Mouse (Mus musculus) embryonic facial prominence, embryonic 14.5 days (tissue): ENCODE measurements around the gene Eif2ak4. TPM values are rescaled to one million over a fixed set of nuclear protein-coding genes. Genes with fewer than 3 reads are reported as not detected.

Experiments
- ATAC-seq: fragments of 200-750 bp; cut with Nextera tagmentation; 2 replicates; pipeline ENCODE4 v1.8.0; 2017; ENCODE audit warnings: low read depth, moderate number of reproducible peaks, moderate TSS enrichment
- DNase-seq: peaks from one replicate; pipeline ENCODE4 v3.0.0-alpha.2; 2015; ENCODE audit warnings: low spot score
- H3K27ac ChIP-seq: fragments of 300-500 bp; sonication (generic); replicated peaks from 2 replicates; pipeline ENCODE4 v1.5.1; 2014; ENCODE audit warnings: low read depth, mild to moderate bottlenecking, low read length, moderate library complexity
- H3K27me3 ChIP-seq: fragments of 300-500 bp; sonication (generic); replicated peaks from 2 replicates; pipeline ENCODE4 v1.6.1; 2014; ENCODE audit warnings: low read length; ENCODE audit not compliant: control insufficient read depth, insufficient read depth
- H3K36me3 ChIP-seq: fragments of 300-500 bp; sonication (generic); 2 replicates; pipeline ENCODE4 v1.6.1; 2014; ENCODE audit warnings: low read length, mixed read lengths; ENCODE audit not compliant: control insufficient read depth, insufficient read depth
- H3K4me1 ChIP-seq: fragments of 300-500 bp; sonication (generic); 2 replicates; pipeline ENCODE4 v1.6.1; 2014; ENCODE audit warnings: antibody characterized with exemption, low read length; ENCODE audit not compliant: control insufficient read depth, insufficient read depth
- H3K4me2 ChIP-seq: fragments of 300-500 bp; sonication (generic); 2 replicates; pipeline ENCODE4 v1.6.1; 2014; ENCODE audit warnings: low read depth, mild to moderate bottlenecking, low read length, moderate library complexity, mixed read lengths
- H3K4me3 ChIP-seq: fragments of 300-500 bp; sonication (generic); 2 replicates; pipeline ENCODE4 v1.5.1; 2014; ENCODE audit warnings: low read depth, mild to moderate bottlenecking, low read length
- H3K9ac ChIP-seq: fragments of 300-500 bp; sonication (generic); 2 replicates; pipeline ENCODE4 v1.6.1; 2014; ENCODE audit warnings: low read depth, mild to moderate bottlenecking, low read length, moderate library complexity, mixed read lengths
- H3K9me3 ChIP-seq: fragments of 300-500 bp; sonication (generic); 2 replicates; pipeline ENCODE4 v1.6.1; 2016; ENCODE audit warnings: low read length; ENCODE audit not compliant: control insufficient read depth
- WGBS: fragments of 180-500 bp; shearing (Covaris S2); extraction: QIAGEN DNeasy Blood & Tissue Kit; methylation state at CpG from one replicate; pipeline ENCODE4 v1.1.7; 2014; 5-methylcytosine and 5-hydroxymethylcytosine counted together
- polyA plus RNA-seq: library from polyadenylated mRNA; unstranded; fragments of >200 nt; fragmentation: Nextera tagmentation; extraction: Ambion mirVana; gene quantifications from 2 replicates; pipeline ENCODE4 v1.2.1, GENCODE M21; 2014

Eif2ak4 gene
- polyA plus RNA-seq, 1 experiment from 2014 or later, result 10.0 TPM

DNA sequence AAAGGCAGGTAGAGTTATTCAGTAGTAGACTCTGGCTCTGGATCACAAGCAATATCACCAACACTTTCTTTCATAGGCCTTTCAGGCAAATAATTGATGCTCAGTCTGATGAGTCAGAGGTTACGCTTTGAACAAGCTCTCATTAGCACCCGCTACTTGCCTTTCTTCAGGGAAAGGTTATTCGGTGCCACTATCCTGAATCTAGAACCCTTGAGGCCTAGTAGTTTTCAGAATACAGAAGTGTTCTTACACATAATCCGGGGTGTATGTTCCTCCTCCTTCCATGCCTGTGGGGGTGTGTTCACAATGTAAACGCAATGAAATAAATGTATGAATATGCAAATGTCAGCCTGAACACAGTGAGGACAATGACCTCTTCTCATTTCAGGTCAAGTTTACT, 1.7 kb downstream of the Eif2ak4 start:
- Histone ChIP-seq H3K9ac (no peak overlapping the region; the same call in 1 of the 2 replicates), H3K4me1 (peaks cover 5% of the 10 kb centered on the region), H3K27ac (no peak overlapping the region), H3K36me3 (no peaks in the 10 kb centered on the region), H3K4me3 (0 out of 2 replicates have a peak overlapping the region, but pooled peaks have one; percentile 80), H3K4me2 (peak overlapping the region; percentile 62), H3K27me3 (no peaks in the 10 kb centered on the region), H3K9me3 (no peaks in the 10 kb centered on the region)
- ATAC-seq (no peak), DNase-seq (no peak)
- 86% methylated on average over 5 of the region's 5 CpGs for WGBS

DNA sequence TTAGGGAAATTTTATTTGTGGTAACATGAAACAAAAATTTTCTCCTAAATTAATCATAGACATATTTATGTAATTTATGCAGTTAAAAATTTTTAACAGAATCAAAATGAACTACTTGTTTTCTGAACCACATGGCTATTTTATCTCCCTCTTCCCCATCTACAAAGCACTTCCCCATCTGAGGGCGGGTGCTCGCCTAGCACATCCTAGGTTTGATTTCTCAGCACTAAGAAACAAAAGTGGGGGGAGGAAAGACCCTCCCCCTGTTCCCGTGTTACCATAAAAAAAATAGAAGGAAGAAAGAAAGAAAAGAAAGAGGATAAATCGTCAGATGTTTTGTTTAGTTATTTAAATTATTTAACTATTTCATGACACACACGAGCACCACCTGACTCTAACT, 2.8 kb downstream of the Eif2ak4 start:
- H3K36me3 ChIP-seq, result no peaks in the 10 kb centered on the region
- 78% methylated on average over 5 of the region's 5 CpGs for WGBS
- no peak overlapping the region for H3K4me3 ChIP-seq
- no peak overlapping the region for H3K4me2 ChIP-seq
- no peaks in the 10 kb centered on the region for H3K27me3 ChIP-seq
- H3K9ac ChIP-seq, result no peak overlapping the region
- ATAC-seq, result no peak
- 0 out of 2 replicates have a peak, but pooled peaks cover 6% of the 10 kb centered on the region for H3K9me3 ChIP-seq
- H3K27ac ChIP-seq, result no peak overlapping the region
- H3K4me1 ChIP-seq, result peaks cover 5% of the 10 kb centered on the region
- DNase-seq, result no peak

DNA sequence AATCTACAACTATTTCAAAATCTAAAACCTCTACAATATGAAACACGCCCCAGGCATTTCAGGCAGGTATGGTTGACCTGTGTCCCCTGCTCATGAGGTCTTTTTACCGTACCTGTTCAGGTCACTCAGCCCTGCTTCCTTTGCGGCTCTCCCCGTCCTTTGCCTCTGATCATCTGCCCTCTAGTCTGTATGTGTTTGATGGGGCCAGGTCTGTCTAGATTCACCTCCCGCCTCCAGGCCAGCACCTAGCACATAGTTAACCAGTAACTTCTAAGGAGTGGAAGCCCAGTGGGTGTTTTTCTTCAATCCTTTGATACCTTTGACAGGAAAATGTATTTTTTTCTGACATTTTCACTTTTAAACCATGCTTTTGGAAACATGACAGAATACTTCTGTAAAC, 11.3 kb downstream of the Eif2ak4 start:
- WGBS, result 84% methylated on average over 5 of the region's 5 CpGs
- Histone ChIP-seq H3K4me1 (no peaks in the 10 kb centered on the region), H3K4me2 (no peak overlapping the region)

DNA sequence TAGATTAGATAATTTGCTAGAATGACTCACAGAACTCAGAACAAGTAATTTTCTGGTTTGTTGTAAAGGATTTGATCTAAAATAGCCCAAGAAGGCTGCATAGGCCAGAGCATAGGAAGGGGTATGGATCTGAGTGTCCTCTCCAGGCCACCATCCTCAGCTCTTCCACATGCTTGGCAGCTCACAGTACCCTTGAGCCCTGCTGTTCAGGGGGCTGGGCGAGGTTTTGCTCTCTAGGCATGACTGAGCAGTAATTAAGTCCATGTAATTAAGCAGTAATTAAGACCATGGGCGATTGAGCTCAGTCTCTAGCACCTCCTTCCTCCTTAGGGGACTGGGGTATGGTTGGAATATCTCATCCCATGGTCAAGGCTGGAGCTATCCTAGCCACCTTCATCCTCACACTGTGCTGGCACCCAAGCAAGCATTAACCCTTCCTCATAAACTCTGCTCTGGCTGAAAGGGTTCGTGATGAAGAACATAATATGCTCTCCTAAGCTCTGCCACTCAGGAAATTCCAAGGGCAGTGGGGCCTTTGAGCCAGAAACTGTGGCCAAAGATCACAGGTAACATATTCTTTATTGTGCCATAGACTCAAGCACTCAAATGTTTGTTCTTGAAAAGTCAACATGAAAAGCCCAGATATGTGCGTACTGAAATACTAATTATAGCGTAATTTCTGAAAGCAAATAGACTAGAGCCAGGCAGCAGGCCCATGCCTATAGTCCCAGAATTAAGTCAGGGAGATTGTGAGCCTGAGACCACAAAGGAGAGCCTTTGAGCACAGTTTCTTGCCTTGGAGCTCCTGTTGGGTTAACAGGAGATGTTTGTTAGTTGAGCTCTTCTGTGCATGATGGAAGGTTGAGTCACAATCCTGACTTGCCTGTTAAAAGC, 13.7 kb downstream of the Eif2ak4 start:
- 77% methylated on average over 5 of the region's 5 CpGs for WGBS
- H3K4me3 ChIP-seq, result no peak overlapping the region
- no peaks in the 10 kb centered on the region for H3K27me3 ChIP-seq
- no peaks in the 10 kb centered on the region for H3K4me1 ChIP-seq
- ATAC-seq (no peak), DNase-seq (no peak)
- peaks cover 24% of the 10 kb centered on the region; the same call in 1 of the 2 replicates for H3K36me3 ChIP-seq
- no peak overlapping the region for H3K27ac ChIP-seq
- H3K9ac ChIP-seq, result no peak overlapping the region
- H3K4me2 ChIP-seq, result no peak overlapping the region
- H3K9me3 ChIP-seq, result no peaks in the 10 kb centered on the region

More for the DNA sequence above, 11.3 kb downstream of the Eif2ak4 start:
- H3K9me3 ChIP-seq, result 0 out of 2 replicates have a peak, but pooled peaks cover 6% of the 10 kb centered on the region
- no peak overlapping the region for H3K27ac ChIP-seq
- ATAC-seq (no peak), DNase-seq (no peak)
- H3K27me3 ChIP-seq, result no peaks in the 10 kb centered on the region
- H3K9ac ChIP-seq, result no peak overlapping the region
- peaks cover 20% of the 10 kb centered on the region; the same call in 1 of the 2 replicates for H3K36me3 ChIP-seq
- no peak overlapping the region for H3K4me3 ChIP-seq

DNA sequence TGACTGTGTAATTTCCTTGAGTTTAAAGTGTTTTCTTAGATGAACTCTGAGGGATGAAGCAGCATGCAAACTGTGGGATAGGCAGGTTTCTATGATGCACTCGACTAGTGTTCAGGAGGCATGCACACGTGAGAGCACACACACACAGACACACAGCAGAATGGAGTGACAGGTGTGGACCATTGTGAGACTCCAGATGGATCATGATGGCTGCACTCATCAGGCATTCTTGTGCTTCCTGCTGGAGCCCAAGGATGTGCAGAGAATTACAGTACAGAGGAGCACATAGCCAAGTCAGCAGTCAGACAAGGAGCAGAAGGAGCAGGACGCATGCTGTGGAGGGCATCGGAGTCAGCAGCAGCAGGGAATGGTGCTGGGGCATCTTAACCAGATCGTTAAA, 15.9 kb downstream of the Eif2ak4 start:
- H3K36me3 ChIP-seq, result peaks cover 24% of the 10 kb centered on the region; the same call in 1 of the 2 replicates
- WGBS, result 87% methylated on average over 5 of the region's 5 CpGs
- ATAC-seq, result no peak

DNA sequence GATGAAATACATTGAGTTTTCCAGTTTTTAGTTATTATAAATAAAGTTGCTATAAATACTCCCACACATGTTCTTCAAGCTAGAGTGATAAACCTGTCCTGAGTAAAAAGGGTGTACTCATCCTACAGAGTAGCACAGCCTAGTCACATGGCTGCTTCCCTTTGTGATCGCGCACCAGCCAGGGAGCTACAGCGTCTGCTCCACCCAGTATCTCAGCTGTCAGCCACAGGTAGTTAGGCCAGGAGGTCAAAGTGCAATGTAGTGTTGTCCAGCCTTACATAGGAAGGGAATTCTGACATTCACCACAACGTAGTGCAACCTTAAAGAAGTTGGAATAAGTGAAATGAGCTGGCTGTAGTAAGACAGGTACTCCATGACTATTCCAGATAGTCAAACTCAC, 17.1 kb downstream of the Eif2ak4 start:
- WGBS, result 89% methylated on average over 4 of the region's 4 CpGs
- Histone ChIP-seq H3K4me2 (no peak overlapping the region), H3K36me3 (peaks cover 23% of the 10 kb centered on the region)

More for the DNA sequence above, 15.9 kb downstream of the Eif2ak4 start:
- no peaks in the 10 kb centered on the region for H3K4me1 ChIP-seq
- H3K4me2 ChIP-seq, result no peak overlapping the region
- no peaks in the 10 kb centered on the region for H3K9me3 ChIP-seq
- H3K27ac ChIP-seq, result no peak overlapping the region
- H3K4me3 ChIP-seq, result no peak overlapping the region
- no peak overlapping the region for H3K9ac ChIP-seq
- no peaks in the 10 kb centered on the region for H3K27me3 ChIP-seq
- DNase-seq, result no peak

DNA sequence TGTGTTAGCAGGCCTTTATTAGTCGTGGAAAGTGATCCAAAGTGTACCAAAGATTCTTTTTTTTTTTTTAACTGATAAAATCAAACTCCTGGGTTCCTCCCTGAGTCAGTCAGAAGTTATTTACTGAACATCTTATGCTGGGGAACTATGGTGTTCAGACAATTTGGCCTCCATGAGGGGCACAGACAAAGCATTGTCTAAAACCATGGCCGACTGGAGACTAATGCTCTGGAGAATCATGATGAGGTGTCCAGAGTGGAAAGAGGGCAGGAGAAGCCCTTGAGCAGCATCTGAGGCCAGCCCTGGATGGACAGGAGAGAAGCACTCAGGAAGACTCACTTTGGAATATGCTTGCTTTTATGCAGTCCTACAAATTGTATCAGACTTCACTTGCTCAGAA, 18.4 kb downstream of the Eif2ak4 start:
- Histone ChIP-seq H3K36me3 (peaks cover 27% of the 10 kb centered on the region), H3K4me1 (no peaks in the 10 kb centered on the region), H3K9me3 (peaks cover under 1% of the 10 kb centered on the region; the same call in 1 of the 2 replicates), H3K27me3 (no peaks in the 10 kb centered on the region), H3K9ac (no peak overlapping the region), H3K4me2 (no peak overlapping the region), H3K4me3 (no peak overlapping the region), H3K27ac (no peak overlapping the region)
- DNase-seq (no peak), ATAC-seq (no peak)
- 64% methylated on average over 2 of the region's 2 CpGs for WGBS

More for the DNA sequence above, 17.1 kb downstream of the Eif2ak4 start:
- ATAC-seq (no peak), DNase-seq (no peak)
- Histone ChIP-seq H3K9me3 (no peaks in the 10 kb centered on the region), H3K4me3 (no peak overlapping the region), H3K9ac (no peak overlapping the region), H3K27ac (no peak overlapping the region), H3K27me3 (no peaks in the 10 kb centered on the region), H3K4me1 (no peaks in the 10 kb centered on the region)

DNA sequence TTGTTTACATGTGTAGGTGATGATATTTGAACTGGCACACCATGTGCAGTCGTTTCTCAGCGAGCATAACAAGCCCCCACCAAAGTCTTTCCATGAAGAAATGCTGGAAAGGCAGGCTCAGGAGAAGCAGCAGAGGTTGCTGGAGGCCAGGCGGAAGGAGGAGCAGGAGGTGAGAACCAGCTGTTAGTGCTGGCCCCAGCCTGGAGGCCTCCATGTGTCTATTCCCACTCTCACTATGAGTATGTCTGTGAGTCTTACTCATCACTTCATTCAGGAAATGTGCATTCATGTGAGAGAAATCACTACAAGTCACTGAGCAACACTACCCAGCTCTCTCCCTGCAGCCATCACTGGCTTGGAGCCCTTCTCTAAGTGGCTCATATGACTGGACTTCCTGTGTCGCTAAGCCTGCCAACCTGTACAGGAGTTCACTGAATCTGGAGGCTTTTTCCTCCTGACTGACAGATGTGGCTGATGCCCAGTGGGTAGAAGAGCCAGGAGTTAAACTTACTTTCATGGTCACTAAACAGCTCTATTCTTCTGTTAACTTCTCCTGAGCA, 20.0 kb downstream of the Eif2ak4 start:
- no peaks in the 10 kb centered on the region for H3K27me3 ChIP-seq
- H3K4me2 ChIP-seq, result no peak overlapping the region
- no peak for ATAC-seq
- H3K36me3 ChIP-seq, result peaks cover 39% of the 10 kb centered on the region
- H3K9me3 ChIP-seq, result peaks cover 5% of the 10 kb centered on the region; the same call in 1 of the 2 replicates
- no peak overlapping the region for H3K4me3 ChIP-seq
- no peak for DNase-seq
- WGBS, result 74% methylated on average over 4 of the region's 4 CpGs
- no peak overlapping the region for H3K9ac ChIP-seq
- no peaks in the 10 kb centered on the region for H3K4me1 ChIP-seq
- H3K27ac ChIP-seq, result no peak overlapping the region
